Mouse (Mus musculus): Measurements from ENCODE around the gene Lamb3. TPM values are rescaled to one million over a fixed set of nuclear protein-coding genes. Genes with fewer than 3 reads are reported as not detected.
A peak's percentile ranks its signal among the peaks of the same experiment; 100 is the strongest.

The Lamb3 gene
- total RNA-seq, 2 experiments from 2014 or later = 0.89 to 1.9 TPM

DNA sequence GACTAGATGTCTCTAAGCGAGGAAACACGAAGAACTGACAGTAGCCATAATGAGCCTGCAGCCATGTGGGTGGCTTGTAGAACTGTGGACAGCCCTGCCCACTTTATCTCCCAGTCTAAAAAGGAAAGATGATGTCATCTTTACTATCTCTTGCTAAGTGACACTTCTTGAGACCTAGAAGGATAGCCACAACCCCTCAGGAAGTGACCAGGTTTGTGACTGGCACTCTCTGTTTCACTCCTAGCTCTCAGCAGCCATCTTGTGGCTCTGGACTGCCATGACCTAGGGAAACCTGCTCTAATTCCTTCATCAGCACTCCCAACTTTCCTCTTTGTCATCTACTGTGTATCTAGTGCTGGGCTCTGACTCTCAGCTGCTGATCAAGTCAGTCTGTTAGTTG is 9.2 kb upstream of the Lamb3 start:
- intact Hi-C loops (cut with DNase I) = no loop called here
- no peak for DNase-seq (ENCODE audit: low spot score in 2 of 2)

DNA sequence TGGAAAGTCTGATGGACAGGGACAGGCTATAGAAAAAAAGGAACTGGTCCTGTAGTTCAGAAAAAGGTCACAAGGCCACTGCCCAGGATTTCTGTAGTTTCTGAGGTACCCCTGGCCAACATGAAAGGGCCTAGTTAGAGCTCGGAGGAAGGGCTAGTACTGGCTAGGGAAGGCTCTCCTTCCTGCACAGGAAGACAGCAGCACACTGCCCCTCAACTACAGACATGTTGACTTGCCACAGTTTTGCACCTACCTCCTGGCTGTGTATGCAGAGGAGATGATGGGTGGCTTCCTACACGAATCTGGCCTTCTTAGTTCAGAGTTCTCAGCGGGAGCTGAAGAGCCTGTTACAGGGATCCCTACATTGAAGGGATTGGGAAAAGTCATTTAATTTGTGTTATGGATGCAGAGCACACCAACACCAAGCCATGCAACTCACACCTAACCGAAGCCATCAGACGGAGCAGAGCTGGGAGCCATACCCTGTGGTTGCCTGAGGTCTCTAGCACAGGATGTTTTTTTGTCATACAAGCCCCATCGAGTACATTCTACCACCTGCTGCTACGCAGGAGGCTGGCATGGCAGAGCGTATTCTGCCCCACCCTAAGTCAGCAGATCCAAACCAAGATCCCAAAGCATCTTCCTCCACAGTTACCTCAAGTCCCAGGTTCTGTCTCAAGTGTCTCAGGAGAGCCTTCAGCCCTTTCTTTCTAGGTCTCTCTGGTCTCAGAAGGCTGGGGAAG is 6.7 kb upstream of the Lamb3 start:
- DNase-seq (ENCODE audit: low spot score in 2 of 2) = no peak
- intact Hi-C loops (cut with DNase I) = no loop called here

DNA sequence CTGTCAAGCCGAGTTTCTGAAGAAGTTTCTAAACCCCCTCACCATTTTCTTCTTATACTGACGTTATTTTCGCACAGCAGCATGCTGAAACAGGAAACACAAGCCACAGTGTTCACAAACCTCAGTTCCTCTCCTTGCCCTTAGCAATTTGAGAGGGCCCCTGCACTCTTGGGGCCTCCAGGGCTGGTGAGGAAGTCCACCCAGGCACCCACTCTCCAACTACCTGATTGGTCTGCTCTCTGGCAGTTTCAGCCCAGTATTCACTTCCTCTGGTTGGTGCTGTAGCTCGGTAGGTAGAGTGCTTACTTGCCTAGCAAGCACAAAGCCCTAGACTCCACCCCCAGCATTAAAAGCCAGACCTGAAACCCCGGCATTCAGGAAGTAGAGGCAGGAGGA is 6.1 kb upstream of the Lamb3 start, which contains the start of gene Traf3ip3:
Gene Traf3ip3, minus strand, starts transcription at position 321 of the 396 bp plus-strand sequence.
- intact Hi-C loops (cut with DNase I) = no loop called here
- peak in 1 of 2 experiments; percentile 26 for DNase-seq (ENCODE audit: low spot score in 2 of 2)

DNA sequence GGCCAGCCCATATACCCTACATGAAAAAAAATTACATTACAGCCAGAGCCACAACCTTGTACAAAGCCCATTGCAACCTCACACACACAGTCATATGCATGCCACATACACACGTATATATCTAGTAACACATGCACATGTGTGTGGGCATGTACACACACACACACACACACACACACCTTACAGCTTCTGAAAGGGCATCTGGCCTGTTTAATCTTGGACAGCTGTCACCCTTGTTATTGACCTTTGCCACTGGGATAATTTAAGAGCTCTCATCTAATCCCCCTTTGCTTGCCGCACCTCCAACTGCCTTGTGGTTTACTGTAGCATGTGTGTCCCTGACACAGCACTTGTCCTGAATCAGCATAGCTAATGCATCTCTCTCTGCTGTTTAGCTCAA is 3.7 kb upstream of the Lamb3 start:
- no peak for DNase-seq (ENCODE audit: low spot score in 2 of 2)
- intact Hi-C loops (cut with DNase I) = no loop called here

DNA sequence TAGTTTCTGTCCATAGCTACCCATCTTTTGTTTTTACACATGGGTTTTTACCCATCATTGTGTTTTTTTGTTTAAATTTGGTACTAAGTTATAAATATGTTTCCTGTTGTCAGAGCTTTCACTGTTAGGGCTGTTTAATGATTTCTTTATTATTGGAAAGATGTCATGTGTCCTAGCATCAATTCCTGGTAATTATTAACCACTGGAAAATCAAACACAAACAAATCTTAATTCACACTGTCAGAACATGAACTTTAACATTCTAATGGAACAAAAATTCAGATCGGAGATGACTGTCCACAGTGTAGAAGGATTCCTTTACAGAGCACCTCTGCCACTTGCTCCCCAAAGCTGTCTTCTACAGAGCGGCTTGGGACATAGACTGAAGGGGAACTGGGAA is 2.1 kb upstream of the Lamb3 start:
- intact Hi-C loops (cut with DNase I) = no loop called here
- DNase-seq (ENCODE audit: low spot score in 2 of 2) = no peak

DNA sequence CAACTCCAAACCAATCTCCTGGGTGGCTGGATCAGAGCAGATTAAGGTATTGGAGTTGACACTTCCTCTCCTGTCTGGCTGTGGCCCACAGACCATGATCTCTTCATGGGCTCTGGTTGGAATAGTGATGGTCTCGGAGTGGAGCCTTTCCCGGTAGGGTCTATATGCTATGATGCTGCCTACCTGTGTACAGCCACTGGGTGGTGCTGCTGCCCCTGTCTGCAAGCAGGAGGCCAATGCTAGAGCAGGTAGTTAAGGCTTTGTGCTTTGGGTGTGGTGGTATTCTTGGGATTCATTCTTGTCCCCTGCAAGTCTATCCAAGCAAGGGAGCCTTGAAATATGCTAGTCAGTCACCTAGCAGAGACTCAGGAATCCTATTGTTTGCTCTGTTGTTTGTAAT is 679 bp downstream of the Lamb3 start:
- DNase-seq (ENCODE audit: low spot score in 2 of 2) = peak; percentile 67 to 77
- intact Hi-C loops (cut with DNase I) = loop anchor here (1.0 to 2.0 kb wide), 3 partner anchors 47 to 175 kb away; no protein-coding TSS in a partner anchor

DNA sequence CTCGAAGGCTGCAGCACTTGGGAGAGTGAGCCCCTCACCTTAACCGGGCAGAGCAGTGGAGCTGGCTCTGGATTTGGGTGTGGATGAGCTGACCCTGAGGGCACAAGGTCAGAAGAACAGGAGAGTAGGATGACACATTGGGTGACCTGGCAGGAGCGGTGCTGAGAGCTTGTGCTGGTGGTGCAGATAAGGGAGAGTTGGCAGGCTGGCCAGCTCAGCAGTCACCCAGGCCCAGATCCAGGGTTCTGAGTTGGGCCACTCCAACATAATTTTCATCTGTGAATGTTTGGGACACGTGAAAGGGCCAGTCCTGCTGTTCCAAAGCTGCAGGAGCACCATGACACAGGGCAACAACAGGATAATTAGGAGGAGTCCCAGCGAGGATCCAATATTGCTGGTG is 3.9 kb downstream of the Lamb3 start:
- intact Hi-C loops (cut with DNase I) = no loop called here
- no peak for DNase-seq (ENCODE audit: low spot score in 2 of 2)

DNA sequence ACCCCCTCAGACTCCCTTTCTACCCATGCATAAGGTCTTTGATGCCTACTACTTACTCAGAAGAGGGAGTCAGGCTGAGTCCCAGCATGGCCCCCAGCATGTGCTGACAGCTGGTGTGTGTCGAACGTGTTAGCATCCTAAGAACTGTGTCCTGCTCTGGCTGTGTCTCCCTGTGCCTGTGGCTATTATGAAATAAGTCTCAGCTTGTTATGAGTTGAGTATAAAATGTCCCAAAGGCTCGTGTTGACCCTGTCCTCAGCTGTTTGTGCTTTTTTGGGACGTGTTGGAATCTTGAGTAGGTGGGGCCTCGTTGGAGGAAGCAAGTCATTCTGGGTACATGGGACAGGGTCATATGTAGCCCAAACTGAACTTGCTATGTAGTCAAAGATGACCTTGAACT is 6.6 kb downstream of the Lamb3 start:
- intact Hi-C loops (cut with DNase I) = no loop called here

DNA sequence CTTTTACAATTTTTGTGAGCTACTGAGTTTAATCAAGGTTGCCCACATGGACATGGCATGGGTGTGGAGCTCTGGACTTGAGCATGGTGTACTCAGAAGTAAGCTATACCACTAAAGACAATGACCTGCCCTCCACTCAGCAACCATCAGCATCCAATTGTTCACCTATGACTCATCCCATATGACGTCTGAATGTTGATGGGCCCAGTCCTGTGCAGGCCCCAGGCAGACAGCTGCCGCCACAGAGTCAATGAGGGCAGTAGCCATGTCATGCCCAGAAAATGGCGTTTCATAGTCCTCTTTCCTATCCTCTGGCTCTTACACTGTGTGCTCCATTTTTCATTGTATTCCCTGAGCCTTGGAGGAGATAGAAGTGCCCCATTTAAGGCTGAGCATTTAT is 8.5 kb downstream of the Lamb3 start:
- intact Hi-C loops (cut with DNase I) = no loop called here
- no peak for DNase-seq (ENCODE audit: low spot score in 2 of 2)

More for the DNA sequence above, 6.6 kb downstream of the Lamb3 start:
- no peak for DNase-seq (ENCODE audit: low spot score in 2 of 2)

DNA sequence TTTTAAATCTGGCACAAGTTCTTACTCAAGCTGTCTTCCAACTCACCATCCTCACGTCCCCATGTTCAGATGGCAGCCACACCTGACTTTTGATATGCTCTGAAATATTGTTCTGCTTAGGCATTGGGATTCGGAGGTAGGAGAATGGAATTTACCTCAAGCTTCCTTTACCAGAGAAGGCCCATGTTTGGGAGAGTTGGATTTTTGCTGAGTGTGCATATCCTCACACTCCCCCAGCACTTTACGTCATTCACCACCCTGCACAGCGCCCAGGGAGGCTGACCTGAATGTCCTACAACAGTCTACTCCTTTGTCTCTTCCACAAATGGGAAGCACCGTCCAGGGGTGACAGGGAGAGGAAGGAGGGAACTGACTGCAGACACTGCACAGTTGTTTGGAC is 12.9 kb downstream of the Lamb3 start:
- intact Hi-C loops (cut with DNase I) = no loop called here
- no peak for DNase-seq (ENCODE audit: low spot score in 2 of 2)

DNA sequence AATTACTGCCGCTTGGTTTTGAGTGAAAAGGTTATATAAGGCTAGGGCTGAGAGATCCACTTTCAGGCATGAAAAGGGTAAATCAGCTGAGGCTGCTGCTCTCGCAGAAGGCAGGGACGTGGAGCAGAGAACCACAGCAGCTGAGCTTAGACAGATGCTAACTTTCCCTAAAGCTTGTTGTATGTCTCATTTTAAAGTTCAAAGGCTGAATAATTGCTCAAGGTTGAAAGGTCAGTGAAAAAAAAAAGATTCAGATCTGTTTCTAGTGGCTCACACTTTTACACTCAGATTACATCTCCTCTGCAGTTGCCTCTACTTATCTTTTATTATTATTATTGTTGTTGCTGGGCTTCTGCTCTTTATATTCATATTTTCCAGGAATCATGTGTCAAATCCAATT is 18.0 kb downstream of the Lamb3 start:
- DNase-seq (ENCODE audit: low spot score in 2 of 2) = no peak
- intact Hi-C loops (cut with DNase I) = no loop called here

DNA sequence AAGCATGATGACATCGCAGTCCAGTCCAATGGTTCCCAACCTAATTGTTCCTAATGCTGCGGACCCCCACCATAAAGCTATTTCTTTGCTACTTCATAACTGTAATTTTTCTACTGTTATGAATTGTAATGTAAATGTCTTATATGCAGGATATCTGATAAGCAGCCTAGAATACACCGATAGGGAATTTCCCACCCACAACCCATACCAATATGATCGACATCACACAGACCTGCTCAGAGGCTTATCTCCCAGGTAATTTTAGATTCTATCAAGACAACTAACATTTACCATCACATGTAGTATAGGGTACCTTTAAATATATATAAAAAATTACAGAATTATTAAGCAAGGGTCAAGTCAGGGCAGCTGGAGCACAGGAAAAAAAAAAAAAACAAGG is 18.6 kb downstream of the Lamb3 start:
- intact Hi-C loops (cut with DNase I) = no loop called here
- no peak for DNase-seq (ENCODE audit: low spot score in 2 of 2)

DNA sequence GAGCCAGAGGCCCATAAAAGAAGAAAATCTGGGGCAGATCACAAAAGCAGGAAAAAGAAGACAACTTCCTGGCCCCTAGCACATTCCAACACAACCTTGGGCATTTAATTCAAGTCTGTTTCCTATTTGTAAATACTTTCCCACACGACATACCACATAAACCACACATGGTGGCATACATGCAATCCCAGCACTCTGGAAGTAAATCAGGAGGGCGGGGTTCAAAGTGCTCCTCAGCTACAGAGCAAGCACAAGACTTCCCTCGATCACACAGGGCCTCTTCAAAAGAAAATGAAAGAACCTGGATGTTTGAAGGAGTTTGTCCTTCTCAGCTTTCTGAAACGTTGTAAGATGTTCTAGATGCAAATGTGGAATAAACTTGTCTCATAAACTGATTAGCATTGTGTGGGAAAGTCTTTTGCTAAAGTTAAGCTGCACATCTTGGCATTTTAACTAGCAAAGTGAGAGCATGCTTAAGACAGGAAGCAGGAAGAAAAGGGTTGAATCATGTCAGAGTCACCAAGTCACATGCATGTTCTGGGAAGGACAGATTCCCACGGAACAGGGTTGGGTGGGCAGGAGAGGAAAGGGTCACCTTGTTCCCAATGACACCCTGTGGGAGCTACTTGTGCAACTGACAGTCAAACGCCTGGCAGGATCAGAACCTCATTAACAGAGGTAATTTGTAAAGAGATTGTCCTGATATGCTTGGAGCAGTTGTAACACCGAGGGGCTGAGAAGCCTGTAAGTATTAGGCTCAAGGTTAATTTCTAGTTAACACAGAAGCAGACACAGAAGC is 19.4 kb downstream of the Lamb3 start:
- intact Hi-C loops (cut with DNase I) = no loop called here

DNA sequence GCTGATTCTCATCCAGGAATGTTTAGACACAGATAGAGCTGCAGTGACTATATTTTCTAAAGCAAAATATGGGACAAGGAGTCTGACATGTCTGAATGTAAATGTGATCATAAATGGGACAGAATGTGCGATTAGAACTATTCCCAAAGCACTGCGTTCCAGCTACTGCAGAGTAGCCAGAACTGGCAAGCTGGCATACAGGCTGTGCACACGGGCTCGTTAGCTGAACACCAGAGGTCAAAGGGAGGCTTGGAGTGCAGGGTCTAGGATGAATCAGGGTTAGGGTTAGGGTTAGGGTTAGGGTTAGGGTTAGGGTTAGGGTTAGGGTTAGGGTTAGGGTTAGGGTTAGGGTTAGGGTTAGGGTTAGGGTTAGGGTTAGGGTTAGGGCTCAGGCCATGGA is 20.0 kb downstream of the Lamb3 start:
- intact Hi-C loops (cut with DNase I) = no loop called here

More for the DNA sequence above, 19.4 kb downstream of the Lamb3 start:
- peak in 1 of 2 experiments; percentile 52 for DNase-seq (ENCODE audit: low spot score in 2 of 2)

DNA sequence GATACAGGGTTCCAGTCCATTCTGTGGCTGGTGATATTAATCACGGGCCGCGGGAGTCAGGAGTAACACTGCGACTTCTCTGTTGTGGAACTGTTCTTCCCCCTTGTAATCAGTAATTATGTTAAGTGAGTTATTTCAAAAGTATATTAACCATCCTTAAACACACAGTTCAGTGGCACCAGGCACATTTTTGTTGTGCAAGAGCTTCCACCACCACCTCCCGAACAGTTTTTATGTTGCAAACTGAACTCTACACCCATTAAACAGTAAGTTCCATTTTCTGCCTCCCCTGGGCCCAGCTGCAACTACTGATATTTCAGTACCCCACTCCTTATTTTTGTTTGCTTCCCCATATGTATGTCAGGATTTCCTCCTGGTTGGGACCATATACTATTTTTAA is 22.1 kb downstream of the Lamb3 start:
- DNase-seq (ENCODE audit: low spot score in 2 of 2) = no peak
- intact Hi-C loops (cut with DNase I) = no loop called here

More for the DNA sequence above, 20.0 kb downstream of the Lamb3 start:
- peak in 1 of 2 experiments; percentile 9 for DNase-seq (ENCODE audit: low spot score in 2 of 2)

DNA sequence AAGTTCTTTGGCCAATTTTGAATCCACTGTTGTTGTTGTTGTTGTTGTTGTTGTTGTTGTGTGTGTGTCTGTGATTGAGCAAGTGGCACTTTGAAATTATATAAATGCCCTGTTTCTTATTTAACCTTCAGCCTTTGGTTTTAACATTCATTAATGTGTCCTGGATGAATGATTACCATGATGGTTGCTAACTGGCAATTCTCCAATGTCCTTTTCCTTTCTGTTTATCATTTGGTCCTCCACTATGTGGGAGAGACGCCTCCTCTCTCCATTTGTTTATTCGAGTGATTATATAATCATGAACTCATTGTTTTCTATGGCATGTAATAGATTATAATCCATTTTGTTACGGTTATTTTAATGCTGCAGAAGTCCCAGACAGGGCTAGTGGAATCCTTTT is 23.0 kb downstream of the Lamb3 start:
- DNase-seq (ENCODE audit: low spot score in 2 of 2) = no peak
- intact Hi-C loops (cut with DNase I) = no loop called here

DNA sequence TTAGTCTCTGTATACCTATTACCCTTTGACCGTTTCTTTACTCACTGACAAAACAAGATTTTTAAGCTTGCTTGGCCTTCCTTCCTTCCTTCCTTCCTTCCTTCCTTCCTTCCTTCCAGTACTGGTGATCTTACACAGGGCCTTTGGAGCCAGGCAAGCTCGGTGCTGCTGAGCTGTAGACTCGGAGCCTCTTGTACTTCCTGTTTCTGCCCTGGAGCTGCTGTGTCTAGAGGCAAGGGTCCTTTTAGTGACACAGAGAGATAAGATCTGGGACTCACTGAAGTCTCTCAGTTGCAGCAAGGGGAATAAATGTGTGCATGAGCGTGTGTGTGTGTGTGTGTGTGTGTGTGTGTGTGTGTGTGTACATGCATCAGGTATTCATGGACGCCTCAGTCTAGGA is 23.4 kb downstream of the Lamb3 start:
- DNase-seq (ENCODE audit: low spot score in 2 of 2) = no peak
- intact Hi-C loops (cut with DNase I) = no loop called here

DNA sequence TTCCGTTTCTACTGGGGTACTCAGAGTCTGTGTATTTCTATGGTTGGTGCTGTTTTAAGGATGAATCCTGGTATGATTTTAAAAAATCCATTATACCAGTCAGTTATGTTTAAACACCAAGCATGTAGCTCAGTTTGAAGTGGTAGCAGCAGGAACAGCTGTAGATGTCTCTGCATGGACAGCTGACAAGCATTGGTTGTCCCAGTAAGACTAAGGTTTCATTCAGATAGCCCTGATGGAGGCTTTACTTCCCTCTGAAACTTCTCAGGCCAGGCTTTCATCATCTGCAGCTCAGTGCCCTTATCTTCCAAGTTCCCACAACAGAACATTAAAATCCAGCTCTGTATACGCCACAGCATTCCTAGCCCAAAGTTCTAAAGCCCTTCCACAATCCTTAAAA is 25.2 kb downstream of the Lamb3 start:
- intact Hi-C loops (cut with DNase I) = no loop called here

DNA sequence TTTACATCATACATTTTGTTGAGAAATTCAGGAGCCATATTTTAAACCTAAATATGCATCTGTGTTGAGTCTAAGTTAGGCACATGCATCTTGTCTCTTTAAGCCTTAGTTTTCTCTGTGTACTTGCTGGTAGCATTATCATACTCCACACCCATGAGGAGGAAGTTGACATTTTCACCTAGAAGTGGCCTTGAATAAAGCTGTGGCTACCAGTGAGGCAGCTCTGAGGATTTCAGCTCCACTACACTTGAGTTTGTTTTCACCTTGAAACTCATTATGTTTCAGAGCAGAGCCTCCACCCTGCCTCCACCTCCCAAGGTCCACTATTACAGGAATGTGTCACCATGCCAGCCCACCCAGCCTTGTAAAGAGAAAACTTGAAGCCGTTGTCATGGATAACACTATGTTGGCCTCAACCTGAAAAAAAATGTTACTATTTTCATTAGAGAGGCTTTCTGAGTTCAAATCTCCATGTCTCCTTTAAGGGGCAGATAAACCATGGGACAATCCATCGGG is 26.7 kb downstream of the Lamb3 start:
- no peak for DNase-seq (ENCODE audit: low spot score in 2 of 2)
- intact Hi-C loops (cut with DNase I) = no loop called here

More for the DNA sequence above, 25.2 kb downstream of the Lamb3 start:
- DNase-seq (ENCODE audit: low spot score in 2 of 2) = no peak

DNA sequence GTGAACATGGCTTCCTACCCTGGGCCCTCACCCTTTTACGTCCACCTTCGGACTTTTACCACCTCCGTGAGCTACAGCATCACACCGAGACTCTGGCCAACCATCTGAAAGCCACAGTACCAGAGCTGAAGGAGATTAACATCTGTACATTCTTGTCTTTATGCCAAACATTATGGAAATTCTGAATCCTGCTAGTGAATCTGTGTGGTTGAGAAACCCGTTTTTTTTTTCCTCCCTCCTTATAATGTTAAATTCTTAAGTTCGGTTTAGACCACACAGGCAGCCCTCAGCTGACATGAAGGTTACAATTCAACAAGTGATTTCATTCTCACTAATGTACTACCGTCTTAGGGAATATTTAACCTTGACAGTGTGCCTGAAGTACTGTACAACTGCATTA is 27.4 kb downstream of the Lamb3 start:
- intact Hi-C loops (cut with DNase I) = no loop called here

DNA sequence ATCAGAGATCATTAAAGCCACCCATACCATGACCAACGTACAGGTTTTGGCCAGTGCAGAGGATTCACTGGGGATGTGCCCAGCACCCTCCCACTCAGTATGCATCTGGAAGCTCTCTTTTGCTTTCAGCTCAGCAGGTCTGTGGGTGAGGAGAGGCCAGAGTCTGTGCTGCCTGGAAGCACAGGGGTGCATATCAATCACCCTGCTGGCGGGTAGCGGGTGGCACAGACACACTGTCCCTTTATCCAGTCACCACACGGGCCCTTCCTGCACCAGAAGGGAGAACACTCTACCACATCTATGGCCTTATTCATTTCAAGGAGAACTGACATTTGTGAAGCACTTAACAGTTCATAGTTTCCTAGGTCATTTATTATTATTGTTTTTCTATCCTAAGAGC is 30.9 kb downstream of the Lamb3 start:
- intact Hi-C loops (cut with DNase I) = no loop called here
- peak in 1 of 2 experiments; percentile 28 for DNase-seq (ENCODE audit: low spot score in 2 of 2)

More for the DNA sequence above, 27.4 kb downstream of the Lamb3 start:
- no peak for DNase-seq (ENCODE audit: low spot score in 2 of 2)

Data from left cerebral cortex, postnatal 25 days (tissue).